Mouse (Mus musculus): ENCODE results near the gene Myh14.

DNA sequence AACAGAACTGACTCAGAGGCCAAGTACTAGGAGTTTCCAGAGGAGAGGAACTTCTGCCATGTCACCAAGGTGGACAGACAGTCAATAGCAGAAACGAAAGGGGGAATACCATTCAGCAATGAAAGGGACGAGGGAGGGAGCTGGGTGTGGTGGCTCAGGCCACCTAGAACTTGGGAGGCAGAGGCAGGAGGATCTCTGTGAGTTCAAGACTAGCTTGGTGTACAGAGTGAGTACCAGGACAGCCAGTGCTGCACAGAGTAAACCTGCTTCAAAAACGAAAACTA, 46.2 kb downstream of the Myh14 start:
- TF ChIP-seq CTCF (conservative IDR thresholded peaks at IDR 0.05; ENCODE audit: low read length), result no peak
- no peak for TF ChIP-seq NANOG (IDR thresholded peaks at IDR 0.05; ENCODE audit: borderline replicate concordance, low read length)
- no peak for TF ChIP-seq POU5F1 (IDR thresholded peaks at IDR 0.05; ENCODE audit: borderline replicate concordance, low read length)

Measured in E14TG2a.4 (cell line).